Mouse (Mus musculus) embryonic facial prominence, embryonic 13.5 days (tissue): ENCODE measurements around the gene Dlk2. TPM values are rescaled to one million over a fixed set of nuclear protein-coding genes. Genes with fewer than 3 reads are reported as not detected.

Source experiments
- ATAC-seq: fragments of 200-750 bp; cut with Nextera tagmentation; 2 replicates; pipeline ENCODE4 v1.8.0; 2017; ENCODE audit warnings: low read depth; ENCODE audit not compliant: insufficient number of reproducible peaks, insufficient read depth, low FRiP score, low TSS enrichment
- H3K27ac ChIP-seq: fragments of 300-500 bp; sonication (generic); 2 replicates; pipeline ENCODE4 v1.5.1; 2015; ENCODE audit warnings: moderate library complexity, mild to moderate bottlenecking, inconsistent platforms
- H3K27me3 ChIP-seq: fragments of 300-500 bp; sonication (generic); 2 replicates; pipeline ENCODE4 v1.6.1; 2015; ENCODE audit warnings: mild to moderate bottlenecking, inconsistent platforms
- H3K36me3 ChIP-seq: fragments of 300-500 bp; sonication (generic); 2 replicates; pipeline ENCODE4 v1.6.1; 2015; ENCODE audit warnings: mild to moderate bottlenecking, inconsistent platforms
- H3K4me1 ChIP-seq: fragments of 300-500 bp; sonication (generic); 2 replicates; pipeline ENCODE4 v1.6.1; 2015; ENCODE audit warnings: inconsistent platforms
- H3K4me2 ChIP-seq: fragments of 300-500 bp; sonication (generic); 2 replicates; pipeline ENCODE4 v1.6.1; 2015; ENCODE audit warnings: moderate library complexity, mild to moderate bottlenecking, inconsistent platforms
- H3K4me3 ChIP-seq: fragments of 300-500 bp; sonication (generic); 2 replicates; pipeline ENCODE4 v1.5.1; 2015; ENCODE audit warnings: mild to moderate bottlenecking, inconsistent platforms
- H3K9ac ChIP-seq: fragments of 300-500 bp; sonication (generic); 2 replicates; pipeline ENCODE4 v1.6.1; 2015; ENCODE audit warnings: mild to moderate bottlenecking, inconsistent platforms
- H3K9me3 ChIP-seq: fragments of 300-500 bp; sonication (generic); 2 replicates; pipeline ENCODE4 v1.6.1; 2016; ENCODE audit warnings: inconsistent platforms
- WGBS: fragments of 180-500 bp; shearing (Covaris S2); methylation state at CpG from one replicate; pipeline ENCODE4 v1.1.7; 2015; ENCODE audit warnings: mixed read lengths; 5-methylcytosine and 5-hydroxymethylcytosine counted together
- polyA plus RNA-seq: library from polyadenylated mRNA; unstranded; fragments of >200 nt; fragmentation: Nextera tagmentation; extraction: Ambion mirVana; gene quantifications from 2 replicates; pipeline ENCODE4 v1.2.1, GENCODE M21; 2015

The Dlk2 gene
- polyA plus RNA-seq, 1 experiment from 2014 or later, result 8.6 TPM

- Histone ChIP-seq H3K4me3 (no peak overlapping the region), H3K4me2 (no peak overlapping the region), H3K27me3 (no peaks in the 10 kb centered on the region), H3K27ac (peak overlapping the region; percentile 77), H3K9ac (peak overlapping the region; percentile 32; the same call in 1 of the 2 replicates), H3K36me3 (peaks cover 53% of the 10 kb centered on the region), H3K4me1 (peaks cover 79% of the 10 kb centered on the region), H3K9me3 (no peaks in the 10 kb centered on the region)
- no peak for ATAC-seq
- WGBS, result 61% methylated on average over 6 of the region's 6 CpGs
Observed at GRCm38 (mm10) chr17:46275034-46275433, 22.2 kb upstream of the Dlk2 start.

- peaks cover 78% of the 10 kb centered on the region for H3K4me1 ChIP-seq
- 90% methylated on average over 10 of the region's 10 CpGs for WGBS
Observed at GRCm38 (mm10) chr17:46275506-46275905, 21.7 kb upstream of the Dlk2 start.

GRCm38 (mm10) chr17:46277586-46277985, 19.6 kb upstream of the Dlk2 start:
- no peak overlapping the region for H3K4me3 ChIP-seq
- H3K4me1 ChIP-seq, result peaks cover 85% of the 10 kb centered on the region
- no peaks in the 10 kb centered on the region for H3K27me3 ChIP-seq
- H3K4me2 ChIP-seq, result peak overlapping the region; percentile 35
- 9% methylated on average over 4 of the region's 4 CpGs for WGBS
- no peaks in the 10 kb centered on the region for H3K9me3 ChIP-seq
- peak overlapping the region; percentile 52 for H3K9ac ChIP-seq
- ATAC-seq, result no peak
- peaks cover 38% of the 10 kb centered on the region for H3K36me3 ChIP-seq
- peak overlapping the region; percentile 90 for H3K27ac ChIP-seq

More at GRCm38 (mm10) chr17:46275506-46275905, 21.7 kb upstream of the Dlk2 start:
- Histone ChIP-seq H3K9me3 (no peaks in the 10 kb centered on the region), H3K9ac (peak overlapping the region; percentile 32; the same call in 1 of the 2 replicates), H3K4me3 (no peak overlapping the region), H3K4me2 (no peak overlapping the region), H3K27me3 (no peaks in the 10 kb centered on the region), H3K36me3 (peaks cover 53% of the 10 kb centered on the region), H3K27ac (peak overlapping the region; percentile 77)
- no peak for ATAC-seq

GRCm38 (mm10) chr17:46278011-46278765, 19.0 kb upstream of the Dlk2 start:
- ATAC-seq, result no peak
- peaks cover 81% of the 10 kb centered on the region for H3K4me1 ChIP-seq

GRCm38 (mm10) chr17:46282483-46283123, 14.6 kb upstream of the Dlk2 start, which contains the start of gene Tjap1:
TSS of gene Tjap1 (minus strand) at chr17:46283026.
- H3K27ac ChIP-seq, result peak within 1 kb of the TSS; percentile 97
- peaks cover 28% of the 10 kb centered on the region for H3K36me3 ChIP-seq
- H3K9me3 ChIP-seq, result no peaks in the 10 kb centered on the region
- peak; percentile 88 for ATAC-seq
- peak within 1 kb of the TSS; percentile 87 for H3K9ac ChIP-seq
- peak within 1 kb of the TSS; percentile 73 for H3K4me3 ChIP-seq
- no peaks in the 10 kb centered on the region for H3K27me3 ChIP-seq
- under 1% methylated on average over 37 of the region's 37 CpGs for WGBS
- H3K4me2 ChIP-seq, result peak within 1 kb of the TSS; percentile 93
- H3K4me1 ChIP-seq, result peaks cover 49% of the 10 kb centered on the region

More at GRCm38 (mm10) chr17:46278011-46278765, 19.0 kb upstream of the Dlk2 start:
- H3K27ac ChIP-seq, result peak overlapping the region; percentile 90
- no peaks in the 10 kb centered on the region for H3K27me3 ChIP-seq
- no peak overlapping the region for H3K4me3 ChIP-seq
- H3K36me3 ChIP-seq, result peaks cover 32% of the 10 kb centered on the region
- peak overlapping the region; percentile 35 for H3K4me2 ChIP-seq
- WGBS, result 44% methylated on average over 12 of the region's 12 CpGs
- no peaks in the 10 kb centered on the region for H3K9me3 ChIP-seq
- peak overlapping the region; percentile 46; the same call in 1 of the 2 replicates for H3K9ac ChIP-seq

- Histone ChIP-seq H3K4me3 (peak overlapping the region; percentile 73), H3K9ac (peak overlapping the region; percentile 87; the same call in 1 of the 2 replicates), H3K27ac (peak overlapping the region; percentile 97), H3K9me3 (no peaks in the 10 kb centered on the region), H3K4me1 (peaks cover 49% of the 10 kb centered on the region), H3K4me2 (peak overlapping the region; percentile 93), H3K27me3 (no peaks in the 10 kb centered on the region), H3K36me3 (peaks cover 26% of the 10 kb centered on the region)
- 21% methylated on average over 9 of the region's 9 CpGs for WGBS
- ATAC-seq, result no peak
Observed at GRCm38 (mm10) chr17:46283140-46283539, 14.1 kb upstream of the Dlk2 start.

- no peak overlapping the region for H3K4me3 ChIP-seq
- no peak overlapping the region for H3K27ac ChIP-seq
- H3K27me3 ChIP-seq, result no peaks in the 10 kb centered on the region
- H3K9me3 ChIP-seq, result no peaks in the 10 kb centered on the region
- H3K4me1 ChIP-seq, result peaks cover 45% of the 10 kb centered on the region
- no peak for ATAC-seq
- WGBS, result 87% methylated on average over 8 of the region's 8 CpGs
- H3K4me2 ChIP-seq, result no peak overlapping the region
- H3K9ac ChIP-seq, result no peak overlapping the region
- peaks cover 19% of the 10 kb centered on the region for H3K36me3 ChIP-seq
Observed at GRCm38 (mm10) chr17:46283911-46284310, 13.3 kb upstream of the Dlk2 start.

- 47% methylated on average over 7 of the region's 7 CpGs for WGBS
Observed at GRCm38 (mm10) chr17:46284653-46285052, 12.6 kb upstream of the Dlk2 start.

GRCm38 (mm10) chr17:46285407-46285806, 11.8 kb upstream of the Dlk2 start:
- peaks cover 38% of the 10 kb centered on the region for H3K4me1 ChIP-seq
- no peak overlapping the region for H3K4me3 ChIP-seq
- no peak overlapping the region for H3K4me2 ChIP-seq
- no peaks in the 10 kb centered on the region for H3K27me3 ChIP-seq
- no peaks in the 10 kb centered on the region for H3K9me3 ChIP-seq
- WGBS, result 62% methylated on average over 6 of the region's 6 CpGs
- H3K36me3 ChIP-seq, result peaks cover 4% of the 10 kb centered on the region
- H3K9ac ChIP-seq, result no peak overlapping the region
- H3K27ac ChIP-seq, result no peak overlapping the region
- no peak for ATAC-seq

More at GRCm38 (mm10) chr17:46284653-46285052, 12.6 kb upstream of the Dlk2 start:
- no peak for ATAC-seq
- Histone ChIP-seq H3K27ac (no peak overlapping the region), H3K36me3 (peaks cover 12% of the 10 kb centered on the region), H3K4me1 (peaks cover 43% of the 10 kb centered on the region), H3K4me3 (no peak overlapping the region), H3K27me3 (no peaks in the 10 kb centered on the region), H3K4me2 (no peak overlapping the region), H3K9ac (no peak overlapping the region), H3K9me3 (no peaks in the 10 kb centered on the region)

- Histone ChIP-seq H3K27ac (peak overlapping the region; percentile 75), H3K36me3 (no peaks in the 10 kb centered on the region), H3K9me3 (no peaks in the 10 kb centered on the region), H3K27me3 (peaks cover 5% of the 10 kb centered on the region), H3K4me2 (peak overlapping the region; percentile 39), H3K9ac (peak overlapping the region; percentile 40), H3K4me1 (peaks cover 21% of the 10 kb centered on the region), H3K4me3 (peak overlapping the region; percentile 13; the same call in 1 of the 2 replicates)
- ATAC-seq, result peak; percentile 48; the same call in 1 of the 2 replicates
- WGBS, result 23% methylated on average over 11 of the region's 11 CpGs
Observed at GRCm38 (mm10) chr17:46287678-46288095, 9.5 kb upstream of the Dlk2 start.

- H3K9me3 ChIP-seq, result no peaks in the 10 kb centered on the region
- no peak overlapping the region for H3K9ac ChIP-seq
- 60% methylated on average over 6 of the region's 6 CpGs for WGBS
- peaks cover 75% of the 10 kb centered on the region for H3K27me3 ChIP-seq
- no peak overlapping the region for H3K27ac ChIP-seq
- no peaks in the 10 kb centered on the region for H3K36me3 ChIP-seq
- H3K4me3 ChIP-seq, result peak overlapping the region; percentile 65; the same call in 1 of the 2 replicates
- ATAC-seq, result no peak
- H3K4me1 ChIP-seq, result peaks cover 18% of the 10 kb centered on the region
- H3K4me2 ChIP-seq, result no peak overlapping the region
Observed at GRCm38 (mm10) chr17:46296601-46297000, 620 bp upstream of the Dlk2 start.
